Mouse (Mus musculus) retina, postnatal 7 days (tissue): ENCODE results near the gene Dock11.
A peak's percentile ranks its signal among the peaks of the same experiment; 100 is the strongest.

Source experiments
- DNase-seq: peaks from one replicate; pipeline ENCODE4 v3.0.0-alpha.2; 2012; ENCODE audit warnings: low read depth, low spot score

Dock11 gene

GRCm38 (mm10) chrX:35950135-35950534 lies 61.5 kb downstream of the Dock11 start:
- no peak for DNase-seq

DNA sequence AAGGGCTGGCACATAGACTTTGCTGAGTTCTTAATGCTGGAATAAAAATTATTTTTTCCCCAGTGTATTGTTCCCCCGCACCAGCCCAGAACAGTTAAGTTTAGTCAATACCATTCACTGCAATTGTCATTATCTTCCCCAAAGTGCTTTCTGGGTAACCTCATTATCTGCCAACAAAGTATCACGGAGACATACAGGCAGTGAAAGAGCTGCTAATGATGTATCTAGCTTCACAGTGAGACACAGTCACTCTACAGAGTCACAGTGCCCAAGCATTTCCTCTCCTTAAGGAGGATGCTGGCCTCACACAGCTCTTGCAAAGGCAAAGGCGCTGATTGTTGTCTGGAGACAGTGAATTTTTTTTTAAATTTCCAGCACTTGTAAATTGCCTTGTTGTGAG lies 63.3 kb downstream of the Dock11 start:
- no peak for DNase-seq

DNA sequence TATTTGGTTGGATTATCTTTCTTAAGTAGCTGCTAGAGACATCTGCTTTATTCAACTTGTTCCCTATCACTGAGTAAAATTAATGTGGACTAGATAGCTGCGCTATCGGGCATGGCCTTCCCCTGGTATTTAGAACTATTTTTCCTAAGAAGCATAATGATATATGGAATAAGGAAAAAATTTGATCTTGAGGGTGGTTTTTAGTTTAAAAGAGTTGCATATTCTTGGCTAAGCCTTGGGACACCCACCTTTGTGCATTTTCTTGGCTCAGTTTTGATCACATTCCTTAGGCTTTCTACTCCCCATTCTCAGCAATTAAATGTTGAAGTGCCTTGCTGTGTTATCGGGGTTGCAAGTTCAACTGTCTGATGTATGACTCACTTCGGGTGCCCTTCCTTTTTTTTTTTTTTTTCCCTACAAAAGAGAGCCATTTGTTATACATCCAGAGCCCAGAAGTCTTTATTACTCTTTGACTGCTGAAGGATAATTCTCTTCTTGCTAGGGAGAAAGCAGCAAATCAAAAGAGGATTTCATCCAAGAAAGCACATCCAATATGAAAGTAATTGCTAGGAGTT lies 64.0 kb downstream of the Dock11 start:
- no peak for DNase-seq

GRCm38 (mm10) chrX:35956236-35956635 lies 67.6 kb downstream of the Dock11 start:
- DNase-seq, result no peak

DNA sequence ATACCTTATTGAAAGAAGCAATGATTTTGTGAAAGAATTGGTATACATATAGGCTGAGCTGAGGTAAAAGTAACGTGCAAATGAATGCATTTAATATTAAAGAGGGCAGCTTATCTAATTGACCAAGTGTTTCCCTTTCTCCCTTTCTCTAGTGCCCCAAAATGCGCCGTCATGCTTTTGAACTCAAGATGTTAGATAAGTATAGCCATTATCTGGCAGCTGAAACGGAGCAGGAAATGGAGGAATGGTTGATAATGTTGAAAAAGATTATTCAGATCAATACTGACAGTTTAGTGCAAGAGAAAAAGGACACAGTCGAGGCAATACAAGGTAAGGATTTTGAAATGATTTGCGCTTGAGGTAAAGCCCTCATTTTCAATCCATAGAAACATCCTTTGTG lies 74.5 kb downstream of the Dock11 start:
- no peak for DNase-seq

DNA sequence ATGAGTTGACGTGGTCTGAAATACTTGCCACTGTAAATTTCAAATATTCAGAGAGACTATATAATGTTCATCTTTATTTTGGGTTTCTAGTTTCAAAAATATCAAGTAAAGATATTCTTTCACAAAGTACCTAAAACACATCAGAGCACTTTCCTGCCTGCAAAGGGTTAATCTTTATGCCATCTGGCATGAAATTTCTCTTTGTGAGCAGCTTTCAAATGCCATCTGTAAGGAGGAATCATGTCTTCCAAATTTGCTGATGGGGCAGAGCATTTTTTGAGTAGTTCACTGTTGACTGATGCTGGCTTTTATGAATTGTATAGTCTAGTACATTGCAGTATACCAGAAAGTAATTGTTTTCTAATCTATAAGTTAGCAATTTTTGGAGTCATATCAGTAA lies 80.6 kb downstream of the Dock11 start:
- no peak for DNase-seq

DNA sequence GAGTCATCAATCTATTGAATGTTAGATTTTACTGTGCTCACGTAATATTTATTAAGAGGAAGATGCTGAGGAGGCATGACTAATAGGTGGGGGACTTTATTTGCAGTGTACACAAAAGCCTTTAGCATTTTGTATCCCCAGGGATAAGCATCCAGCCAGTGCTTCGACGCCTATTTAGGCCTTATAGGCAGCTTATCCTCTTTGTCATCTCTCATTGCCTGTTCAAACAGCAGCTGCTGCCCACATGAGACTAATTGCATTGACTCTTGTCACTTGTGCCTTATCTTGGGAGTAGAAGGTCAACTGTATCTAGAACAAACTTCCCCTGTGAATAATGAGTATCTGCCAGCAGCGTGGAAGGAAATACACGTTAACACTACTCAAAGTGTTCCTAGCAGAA lies 88.0 kb downstream of the Dock11 start:
- no peak for DNase-seq

DNA sequence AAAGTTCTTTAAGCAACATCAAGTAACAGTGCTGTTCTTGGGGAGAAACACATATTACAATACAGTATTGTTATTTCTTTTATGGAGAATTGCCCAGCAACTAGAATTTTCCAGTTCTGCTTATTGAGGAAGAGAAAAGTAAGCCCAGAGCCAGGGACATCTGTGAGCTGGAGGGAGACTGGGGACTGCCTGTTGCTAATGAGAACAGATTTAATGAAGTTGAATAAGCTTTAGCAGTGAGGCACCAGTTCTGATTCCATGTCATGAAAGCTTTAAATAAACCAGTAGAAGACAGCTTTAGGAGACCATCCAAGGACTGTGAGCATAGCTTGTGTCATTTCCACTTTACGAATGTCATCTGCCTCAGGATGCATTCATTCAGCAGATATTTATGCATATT lies 99.3 kb downstream of the Dock11 start:
- DNase-seq, result no peak

- DNase-seq, result no peak
Observed at GRCm38 (mm10) chrX:35990508-35991095, 102.0 kb downstream of the Dock11 start.

GRCm38 (mm10) chrX:35994226-35994625 lies 105.6 kb downstream of the Dock11 start:
- no peak for DNase-seq

- peak; percentile 25 for DNase-seq
Observed at GRCm38 (mm10) chrX:35997004-35997403, 108.4 kb downstream of the Dock11 start.

DNA sequence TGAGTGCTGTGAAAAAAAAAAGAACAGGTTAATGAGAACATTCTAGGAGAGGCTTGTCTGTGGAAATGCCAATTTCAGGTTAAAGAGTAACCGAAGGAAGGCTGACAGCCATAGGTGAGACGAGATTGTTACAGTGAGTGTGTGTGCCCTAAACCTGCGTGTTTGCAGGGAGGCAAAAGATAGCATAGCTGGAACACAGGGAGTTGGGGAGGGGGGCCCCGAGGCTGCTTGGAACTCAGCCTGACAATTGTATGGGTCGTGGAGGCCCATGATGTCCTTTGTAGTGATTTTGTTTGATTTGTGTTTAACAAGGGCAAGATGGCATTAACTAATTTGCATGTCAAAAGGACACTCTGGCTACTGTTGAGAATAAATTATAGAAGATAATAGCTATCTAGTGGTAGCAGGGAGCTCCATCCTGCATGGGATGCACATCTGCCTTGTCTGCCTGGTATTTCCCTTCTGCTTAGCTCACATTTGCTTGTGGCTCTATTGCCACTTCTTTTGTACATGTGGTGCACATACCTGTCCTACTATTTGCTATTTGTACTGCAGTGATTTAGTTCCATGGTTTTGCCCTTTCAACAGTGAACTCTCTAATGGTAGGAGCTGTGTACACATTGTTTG lies 109.3 kb downstream of the Dock11 start:
- no peak for DNase-seq

- DNase-seq, result no peak
Observed at GRCm38 (mm10) chrX:36025651-36026050, 137.0 kb downstream of the Dock11 start.

DNA sequence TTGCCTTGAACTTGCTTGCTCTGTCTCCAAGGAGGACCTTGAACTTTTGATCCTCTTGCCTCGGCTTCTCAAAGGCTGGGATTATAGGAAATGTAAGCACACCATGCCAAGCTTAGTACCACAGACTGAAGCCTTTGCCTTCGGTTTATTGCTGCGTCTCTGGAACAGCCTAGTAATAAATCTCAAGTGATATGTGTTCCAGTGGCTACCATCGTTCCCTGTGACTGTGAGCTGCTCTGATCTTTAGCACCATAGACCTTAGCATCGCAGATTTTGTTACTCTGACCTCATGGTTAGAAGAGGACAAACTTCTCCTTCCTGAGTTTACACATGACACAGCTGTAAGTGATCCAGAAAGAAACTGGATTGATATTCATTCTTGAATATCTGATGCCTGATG lies 142.5 kb downstream of the Dock11 start:
- no peak for DNase-seq

DNA sequence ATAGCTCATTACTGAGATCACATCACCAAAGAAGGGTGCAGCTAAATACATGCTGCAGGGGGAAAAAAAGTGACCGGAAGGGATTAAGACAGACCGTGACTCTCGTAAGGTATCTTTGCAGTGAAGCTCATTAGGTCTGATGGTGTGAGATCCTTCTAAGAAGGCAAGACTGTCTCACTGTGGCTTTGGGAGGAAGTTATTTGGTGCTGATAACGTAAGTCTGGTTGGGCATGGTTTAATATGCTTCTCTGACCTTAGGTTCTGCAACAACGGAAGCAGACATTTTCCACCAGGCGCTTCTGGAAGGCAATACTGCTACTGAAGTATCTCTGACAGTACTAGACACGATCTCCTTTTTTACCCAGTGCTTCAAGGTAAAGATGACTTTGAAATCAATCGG lies 145.4 kb downstream of the Dock11 start:
- no peak for DNase-seq

- DNase-seq, result no peak
Observed at GRCm38 (mm10) chrX:36045731-36046130, 157.1 kb downstream of the Dock11 start.

DNA sequence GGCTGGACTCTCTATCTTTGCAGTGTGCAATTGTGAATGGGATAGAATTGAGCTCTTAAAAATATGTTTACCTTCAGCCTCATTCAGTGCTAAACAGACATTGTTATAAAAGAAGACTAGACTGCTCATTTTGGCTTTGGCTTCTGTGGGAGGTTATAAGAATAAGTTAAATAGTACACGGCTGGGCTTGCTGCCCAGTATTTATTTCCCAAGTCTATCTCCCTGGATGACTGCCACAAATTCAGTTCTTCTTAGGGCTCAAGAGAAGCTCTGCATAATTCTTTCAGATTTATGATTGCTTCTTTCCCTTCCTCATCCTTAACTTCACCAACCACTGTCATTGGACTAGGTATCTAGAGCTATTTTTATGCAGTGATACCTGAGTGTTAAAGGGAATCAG lies 158.8 kb downstream of the Dock11 start:
- no peak for DNase-seq

DNA sequence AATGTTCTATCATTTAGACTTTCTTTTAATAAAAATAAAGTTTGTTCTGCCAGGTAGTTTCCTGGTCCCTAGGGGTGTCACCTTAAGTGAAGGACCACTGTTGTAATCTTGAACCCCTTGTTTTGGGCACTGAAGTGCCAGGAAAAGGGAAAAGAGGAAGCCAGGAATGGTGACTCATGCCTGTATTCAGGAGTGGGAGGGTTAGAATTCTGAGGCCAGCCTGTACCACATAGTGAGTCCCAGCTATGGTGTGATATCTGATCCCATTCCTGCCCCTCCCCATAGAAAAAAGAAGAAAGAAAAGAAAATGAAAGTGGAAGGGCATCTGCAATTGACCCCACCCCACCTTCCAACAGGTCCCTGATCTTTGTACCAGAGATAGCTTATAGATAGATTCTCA lies 161.7 kb downstream of the Dock11 start:
- no peak for DNase-seq

DNA sequence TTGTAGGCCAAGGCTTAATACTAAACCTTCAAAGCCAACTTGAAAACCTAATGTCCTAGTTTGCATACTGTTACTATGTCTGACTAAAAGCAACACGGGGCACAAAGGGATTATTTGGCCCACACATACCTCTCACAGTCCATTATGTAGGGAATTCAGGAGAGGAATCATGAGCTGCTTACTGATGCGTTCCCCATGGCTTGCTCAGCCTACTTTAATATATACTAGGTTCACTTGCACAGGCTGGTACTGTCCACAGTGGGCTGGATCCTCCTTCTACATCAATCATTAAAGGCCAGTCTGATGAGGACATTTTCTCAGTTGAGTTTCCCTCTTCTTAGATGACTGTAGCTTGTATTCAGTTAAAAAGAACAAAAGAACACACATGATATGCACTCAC lies 185.4 kb downstream of the Dock11 start:
- DNase-seq, result no peak

DNA sequence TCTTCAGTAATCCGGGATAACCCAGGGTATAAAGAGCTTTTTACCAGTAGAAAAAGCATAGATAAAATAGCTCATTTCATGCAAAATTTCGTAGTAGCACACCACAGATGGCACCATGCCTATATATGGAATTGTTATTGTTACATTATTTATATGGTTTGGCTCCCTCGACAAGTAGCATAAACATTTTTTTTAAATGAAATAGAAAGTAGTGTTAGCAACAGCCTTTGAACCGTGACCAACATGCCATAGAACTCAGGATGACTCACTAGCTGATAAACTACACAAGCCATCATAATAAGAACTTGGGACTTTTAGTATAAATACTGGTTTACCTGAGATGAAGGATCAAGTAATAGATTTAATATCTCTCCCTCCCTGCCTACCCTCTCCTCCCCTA lies 188.5 kb downstream of the Dock11 start:
- no peak for DNase-seq

DNA sequence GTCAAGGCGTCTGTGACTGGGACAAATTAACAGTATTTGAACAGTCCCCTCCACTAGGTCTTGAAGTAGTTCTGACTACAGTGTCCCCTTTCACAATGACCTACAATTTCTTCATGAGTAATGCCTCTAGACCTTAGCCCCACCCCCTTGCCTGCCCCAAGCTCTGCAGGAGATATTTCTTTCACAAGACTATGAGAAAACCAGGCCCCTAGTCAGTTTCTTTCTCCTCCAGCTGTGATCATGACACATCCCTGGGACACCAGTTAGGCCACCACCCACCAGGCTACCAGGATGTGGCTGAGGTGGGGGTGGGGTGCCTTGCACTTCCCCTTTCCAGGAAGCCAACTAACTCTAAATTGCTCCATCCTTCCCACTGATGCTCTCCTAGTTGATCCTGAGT lies 194.3 kb downstream of the Dock11 start:
- DNase-seq, result no peak

GRCm38 (mm10) chrX:36088464-36089256 lies 200.0 kb downstream of the Dock11 start:
- DNase-seq, result no peak

DNA sequence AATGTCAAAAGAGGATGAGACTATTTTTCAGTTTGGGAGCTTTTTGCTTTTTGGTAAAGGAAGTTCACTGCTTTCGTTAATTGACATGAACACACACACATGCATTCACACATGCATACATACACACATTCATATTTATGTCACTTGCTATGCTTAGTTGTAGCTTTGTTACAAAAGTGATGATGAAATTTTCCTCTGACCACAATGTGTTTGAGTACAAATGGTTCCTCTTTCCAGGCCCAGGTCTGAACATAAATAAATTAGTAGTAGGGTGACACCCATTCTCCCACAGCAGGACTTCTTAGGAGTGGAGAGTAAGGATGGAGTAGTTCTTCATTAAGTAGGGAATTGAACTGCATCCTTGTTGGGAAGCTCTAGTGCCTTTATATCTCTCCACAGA lies 212.3 kb downstream of the Dock11 start:
- DNase-seq, result no peak
